Comparison of ENCODE assay signal across 8 mouse cellular contexts in genomic region chr17:43801595-43802373, GRCm38 (mm10). TPM values are rescaled to one million over a fixed set of nuclear protein-coding genes. Genes with fewer than 3 reads are reported as not detected.
DNase-seq lines count a peak whose midpoint lies in the region; ATAC-seq and TF ChIP-seq lines count a peak whose summit lies in the region.

No protein-coding gene starts in this region.

- no peaks in the 10 kb centered on the region for H3K4me1 ChIP-seq in lung, embryonic 14.5 days (ENCODE audit: insufficient read depth)

- peak; percentile 63 for DNase-seq in R1 (ENCODE audit: low read depth, low spot score)
- DNase-seq in cerebellum, adult 8-10 months: peak; percentile 70
- DNase-seq in forelimb bud, embryonic 11.5 days (ENCODE audit: low read depth, low spot score): peak; percentile 25
- DNase-seq in heart, postnatal 25 days (ENCODE audit: low spot score): peak; percentile 60
- peak; percentile 77 to 84 for DNase-seq in kidney, postnatal 4 days
- peak; percentile 60 for DNase-seq in lung, embryonic 14.5 days
- DNase-seq in ovary, postnatal 14 days (ENCODE audit: low spot score): peak; percentile 22

- no peaks in the 10 kb centered on the region for H3K9me3 ChIP-seq in lung, embryonic 14.5 days (ENCODE audit: low read depth, low read length)

- intact Hi-C loops in heart, postnatal 25 days (cut with DNase I): loop anchor here (2.0 to 5.0 kb wide), 4 partner anchors 67 to 331 kb away; no protein-coding TSS in a partner anchor

- peak; percentile 93 for ATAC-seq in lung, embryonic 14.5 days (ENCODE audit: insufficient read depth)
- ATAC-seq in activated CD4-positive, CD25-positive, alpha-beta regulatory T cell, adult 4 months: no peak

- H3K27me3 ChIP-seq in lung, embryonic 14.5 days (ENCODE audit: insufficient read depth, low read length): peaks cover 6% of the 10 kb centered on the region; the same call in 1 of the 2 replicates

- H3K4me2 ChIP-seq in lung, embryonic 14.5 days: peak overlapping the region; percentile 94

- peak overlapping the region; percentile 51 for H3K4me3 ChIP-seq in lung, embryonic 14.5 days (ENCODE audit: low read depth, low read length)

- WGBS in lung, embryonic 14.5 days: under 1% methylated on average over 54 of the region's 55 CpGs

- H3K36me3 ChIP-seq in lung, embryonic 14.5 days (ENCODE audit: insufficient read depth): no peaks in the 10 kb centered on the region

- TF ChIP-seq CTCF in lung, embryonic 14.5 days (IDR thresholded peaks at IDR 0.05; ENCODE audit: low read depth): peak; percentile 46

- peak overlapping the region; percentile 53 for H3K9ac ChIP-seq in lung, embryonic 14.5 days

- H3K27ac ChIP-seq in lung, embryonic 14.5 days (ENCODE audit: low read depth): no peak overlapping the region

RNA-seq across cellular contexts. Expression of gene Rcan2, which starts 0.6 kb away (rescaled TPM):
- total RNA-seq in heart, postnatal 25 days (2021): 100 to 1,000 TPM; 355 to 379 TPM
- 3.7 and 4.2 TPM in 2 replicates for polyA plus RNA-seq in lung, embryonic 14.5 days (2014; fragmentation: Nextera tagmentation; extraction: Ambion mirVana)
- polyA plus RNA-seq in activated CD4-positive, CD25-positive, alpha-beta regulatory T cell, adult 4 months (2017; shearing (Covaris generic)): not detected

Comparison
In these comparisons a context has a peak if more than half of its experiments do, and no peak if none do; other contexts are left out.
1. DNase-seq: peak in every context shown above with its lines; median percentile 80 in kidney, postnatal 4 days; 70 in cerebellum, adult 8-10 months; 63 in R1; 60 in heart, postnatal 25 days; 60 in lung, embryonic 14.5 days; 25 in forelimb bud, embryonic 11.5 days; 22 in ovary, postnatal 14 days.